Mouse (Mus musculus): ENCODE measurements around the gene Psme3. TPM values are rescaled to one million over a fixed set of nuclear protein-coding genes. Genes with fewer than 3 reads are reported as not detected.

The Psme3 gene
- total and polyA plus RNA-seq, 2 experiments from 2014 or later, result 44.7 to 52.0 TPM

DNA sequence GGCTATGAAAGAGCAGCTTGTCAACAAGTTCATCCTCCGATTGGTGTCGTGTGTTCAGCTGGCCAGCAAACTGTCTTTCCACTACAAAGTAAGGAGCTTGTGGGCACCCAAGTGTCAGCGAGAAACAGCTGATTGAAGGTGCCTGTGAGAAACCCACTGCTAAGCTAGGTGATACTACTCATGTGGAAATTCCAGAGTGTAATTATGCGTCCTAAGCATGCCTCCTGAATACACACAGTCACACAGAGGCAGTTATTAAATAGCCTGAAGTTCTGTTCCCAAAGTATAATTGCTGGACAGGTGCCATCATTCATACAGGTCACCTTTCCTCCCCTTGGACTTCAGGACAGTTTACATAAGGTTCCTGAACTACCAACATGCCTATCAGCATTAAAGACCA, 32.2 kb upstream of the Psme3 start:
- WGBS, result 54% methylated on average over 4 of the region's 4 CpGs
- no peak overlapping the region for H3K9ac ChIP-seq (replicated peaks; ENCODE audit: low read depth, low read length)

DNA sequence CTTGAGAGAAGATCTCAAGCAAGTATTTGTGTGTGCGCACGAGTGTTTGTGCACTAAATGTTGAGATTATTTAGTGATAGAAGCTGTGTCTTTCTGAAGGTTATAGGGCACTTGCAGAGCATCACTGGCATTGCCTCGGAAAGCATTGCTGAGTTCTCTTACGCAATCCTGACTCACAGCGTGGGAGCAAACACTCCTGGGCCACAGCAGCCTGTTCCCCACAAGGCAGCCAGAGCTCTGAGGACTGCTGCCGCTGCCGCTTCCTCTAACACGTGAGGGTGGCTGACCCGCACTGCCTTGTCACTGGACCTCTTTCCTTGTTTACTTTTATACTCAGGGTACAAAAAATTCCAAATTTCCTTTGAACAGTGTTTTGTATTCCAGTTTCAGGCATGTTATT, 28.7 kb upstream of the Psme3 start:
- Histone ChIP-seq H3K36me3 (replicated peaks; ENCODE audit: control insufficient read depth, insufficient read depth, low read length) (peaks cover 62% of the 10 kb centered on the region), H3K9me3 (replicated peaks; ENCODE audit: control insufficient read depth, low read length) (no peaks in the 10 kb centered on the region), H3K27me3 (ENCODE audit: control insufficient read depth, insufficient read depth, low read length) (no peaks in the 10 kb centered on the region), H3K4me3 (ENCODE audit: low read depth, low read length) (no peak overlapping the region), H3K4me2 (ENCODE audit: low read depth, low read length) (no peak overlapping the region), H3K9ac (replicated peaks; ENCODE audit: low read depth, low read length) (no peak overlapping the region), H3K27ac (ENCODE audit: low read depth) (no peak overlapping the region), H3K4me1 (ENCODE audit: control insufficient read depth, insufficient read depth) (no peaks in the 10 kb centered on the region)
- no peak for ATAC-seq (ENCODE audit: insufficient read depth, low read depth)
- DNase-seq (ENCODE audit: low spot score), result no peak
- WGBS, result 77% methylated on average over 9 of the region's 9 CpGs
- TF ChIP-seq CTCF (IDR thresholded peaks at IDR 0.05; ENCODE audit: low read depth) (no peak), EP300 (IDR thresholded peaks at IDR 0.05; ENCODE audit: low read depth) (no peak)

More for the DNA sequence above, 32.2 kb upstream of the Psme3 start:
- Histone ChIP-seq H3K4me1 (ENCODE audit: control insufficient read depth, insufficient read depth) (peaks cover 5% of the 10 kb centered on the region; the same call in 1 of the 2 replicates), H3K27me3 (ENCODE audit: control insufficient read depth, insufficient read depth, low read length) (no peaks in the 10 kb centered on the region), H3K36me3 (replicated peaks; ENCODE audit: control insufficient read depth, insufficient read depth, low read length) (peaks cover 28% of the 10 kb centered on the region), H3K9me3 (replicated peaks; ENCODE audit: control insufficient read depth, low read length) (no peaks in the 10 kb centered on the region), H3K4me3 (ENCODE audit: low read depth, low read length) (no peak overlapping the region), H3K4me2 (ENCODE audit: low read depth, low read length) (no peak overlapping the region), H3K27ac (ENCODE audit: low read depth) (no peak overlapping the region)
- no peak for TF ChIP-seq CTCF (IDR thresholded peaks at IDR 0.05; ENCODE audit: low read depth)
- TF ChIP-seq EP300 (IDR thresholded peaks at IDR 0.05; ENCODE audit: low read depth), result no peak
- ATAC-seq (ENCODE audit: insufficient read depth, low read depth) (no peak), DNase-seq (ENCODE audit: low spot score) (no peak)

DNA sequence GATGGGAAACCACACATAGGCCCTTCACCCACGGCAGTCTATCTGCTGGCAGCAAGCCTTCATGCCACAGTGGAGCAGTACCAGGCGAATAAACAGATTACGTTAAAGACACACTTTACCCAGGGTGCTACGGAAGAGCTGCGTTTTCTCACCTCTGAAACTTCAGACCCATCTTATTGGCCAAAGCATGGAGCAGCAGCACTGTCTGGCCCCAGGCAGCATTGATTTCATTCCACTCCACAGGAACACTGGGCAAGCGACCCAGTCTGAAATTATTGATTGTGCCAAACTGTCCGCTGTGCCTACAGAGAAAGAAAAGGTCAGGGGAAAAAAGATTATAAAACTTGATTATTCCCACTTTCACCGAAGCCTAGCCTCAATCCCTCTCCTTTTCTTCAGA, 24.8 kb upstream of the Psme3 start:
- ATAC-seq (ENCODE audit: insufficient read depth, low read depth) (no peak), DNase-seq (ENCODE audit: low spot score) (no peak)
- Histone ChIP-seq H3K36me3 (replicated peaks; ENCODE audit: control insufficient read depth, insufficient read depth, low read length) (peaks cover 91% of the 10 kb centered on the region), H3K4me2 (ENCODE audit: low read depth, low read length) (no peak overlapping the region), H3K27me3 (ENCODE audit: control insufficient read depth, insufficient read depth, low read length) (no peaks in the 10 kb centered on the region), H3K27ac (ENCODE audit: low read depth) (no peak overlapping the region), H3K4me1 (ENCODE audit: control insufficient read depth, insufficient read depth) (no peaks in the 10 kb centered on the region), H3K9ac (replicated peaks; ENCODE audit: low read depth, low read length) (no peak overlapping the region), H3K9me3 (replicated peaks; ENCODE audit: control insufficient read depth, low read length) (no peaks in the 10 kb centered on the region), H3K4me3 (ENCODE audit: low read depth, low read length) (no peak overlapping the region)
- TF ChIP-seq CTCF (IDR thresholded peaks at IDR 0.05; ENCODE audit: low read depth), result no peak
- no peak for TF ChIP-seq EP300 (IDR thresholded peaks at IDR 0.05; ENCODE audit: low read depth)
- 93% methylated on average over 8 of the region's 8 CpGs for WGBS

DNA sequence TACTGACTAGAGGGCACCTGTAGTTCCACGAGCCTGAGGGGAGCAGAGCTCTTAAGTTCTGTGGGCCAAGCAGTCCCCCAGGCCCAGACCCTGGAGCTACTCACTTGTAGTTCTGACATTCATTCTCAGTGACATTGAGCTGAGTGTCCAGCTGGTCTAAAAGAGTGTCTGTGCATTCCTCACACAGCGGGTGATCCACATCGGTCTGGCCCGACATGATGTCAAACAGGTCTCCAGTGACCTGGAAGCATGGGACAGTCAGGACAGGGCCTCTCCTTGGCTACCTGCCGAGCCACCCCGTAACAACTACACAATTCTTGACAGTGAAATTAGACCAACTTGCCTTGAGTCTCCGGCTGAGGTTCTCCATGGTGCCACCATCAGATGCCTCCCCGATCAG, 20.8 kb upstream of the Psme3 start:
- peaks cover 88% of the 10 kb centered on the region for H3K36me3 ChIP-seq (replicated peaks; ENCODE audit: control insufficient read depth, insufficient read depth, low read length)

DNA sequence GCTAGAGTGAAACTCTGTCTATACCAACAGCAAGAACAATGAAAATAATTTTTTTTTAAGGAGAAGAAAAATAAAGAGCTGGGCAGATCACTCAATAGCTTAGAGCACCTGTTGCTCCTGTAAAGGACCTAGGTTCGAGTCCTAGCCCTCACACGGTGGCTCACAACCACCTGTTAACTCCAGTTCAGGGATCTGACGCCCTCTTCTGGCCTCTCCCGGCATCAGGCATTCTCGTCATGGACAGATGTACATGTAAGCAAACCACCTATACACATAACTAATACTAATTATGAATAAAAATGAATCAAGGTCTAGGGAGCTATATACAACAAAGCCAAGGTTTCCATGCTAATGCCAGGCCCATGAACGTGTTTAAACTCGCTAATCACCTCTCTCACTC, 15.1 kb upstream of the Psme3 start:
- H3K27ac ChIP-seq (ENCODE audit: low read depth), result no peak overlapping the region
- H3K36me3 ChIP-seq (replicated peaks; ENCODE audit: control insufficient read depth, insufficient read depth, low read length), result peaks cover 34% of the 10 kb centered on the region
- peak overlapping the region; percentile 91 for H3K9ac ChIP-seq (replicated peaks; ENCODE audit: low read depth, low read length)
- peaks cover 11% of the 10 kb centered on the region for H3K4me1 ChIP-seq (ENCODE audit: control insufficient read depth, insufficient read depth)
- H3K4me3 ChIP-seq (ENCODE audit: low read depth, low read length), result peak overlapping the region; percentile 93
- TF ChIP-seq CTCF (IDR thresholded peaks at IDR 0.05; ENCODE audit: low read depth) (no peak), EP300 (IDR thresholded peaks at IDR 0.05; ENCODE audit: low read depth) (no peak)
- no peak for DNase-seq (ENCODE audit: low spot score)
- WGBS, result 54% methylated on average over 7 of the region's 7 CpGs
- H3K9me3 ChIP-seq (replicated peaks; ENCODE audit: control insufficient read depth, low read length), result no peaks in the 10 kb centered on the region
- no peak for ATAC-seq (ENCODE audit: insufficient read depth, low read depth)
- H3K4me2 ChIP-seq (ENCODE audit: low read depth, low read length), result peak overlapping the region; percentile 100
- no peaks in the 10 kb centered on the region for H3K27me3 ChIP-seq (ENCODE audit: control insufficient read depth, insufficient read depth, low read length)

More for the DNA sequence above, 20.8 kb upstream of the Psme3 start:
- Histone ChIP-seq H3K9ac (replicated peaks; ENCODE audit: low read depth, low read length) (no peak overlapping the region), H3K9me3 (replicated peaks; ENCODE audit: control insufficient read depth, low read length) (no peaks in the 10 kb centered on the region), H3K4me3 (ENCODE audit: low read depth, low read length) (no peak overlapping the region), H3K4me2 (ENCODE audit: low read depth, low read length) (no peak overlapping the region), H3K27ac (ENCODE audit: low read depth) (no peak overlapping the region), H3K27me3 (ENCODE audit: control insufficient read depth, insufficient read depth, low read length) (no peaks in the 10 kb centered on the region), H3K4me1 (ENCODE audit: control insufficient read depth, insufficient read depth) (no peaks in the 10 kb centered on the region; the same call in 1 of the 2 replicates)
- WGBS, result 91% methylated on average over 8 of the region's 8 CpGs
- ATAC-seq (ENCODE audit: insufficient read depth, low read depth), result no peak
- no peak for TF ChIP-seq EP300 (IDR thresholded peaks at IDR 0.05; ENCODE audit: low read depth)
- no peak for TF ChIP-seq CTCF (IDR thresholded peaks at IDR 0.05; ENCODE audit: low read depth)
- DNase-seq (ENCODE audit: low spot score), result no peak

DNA sequence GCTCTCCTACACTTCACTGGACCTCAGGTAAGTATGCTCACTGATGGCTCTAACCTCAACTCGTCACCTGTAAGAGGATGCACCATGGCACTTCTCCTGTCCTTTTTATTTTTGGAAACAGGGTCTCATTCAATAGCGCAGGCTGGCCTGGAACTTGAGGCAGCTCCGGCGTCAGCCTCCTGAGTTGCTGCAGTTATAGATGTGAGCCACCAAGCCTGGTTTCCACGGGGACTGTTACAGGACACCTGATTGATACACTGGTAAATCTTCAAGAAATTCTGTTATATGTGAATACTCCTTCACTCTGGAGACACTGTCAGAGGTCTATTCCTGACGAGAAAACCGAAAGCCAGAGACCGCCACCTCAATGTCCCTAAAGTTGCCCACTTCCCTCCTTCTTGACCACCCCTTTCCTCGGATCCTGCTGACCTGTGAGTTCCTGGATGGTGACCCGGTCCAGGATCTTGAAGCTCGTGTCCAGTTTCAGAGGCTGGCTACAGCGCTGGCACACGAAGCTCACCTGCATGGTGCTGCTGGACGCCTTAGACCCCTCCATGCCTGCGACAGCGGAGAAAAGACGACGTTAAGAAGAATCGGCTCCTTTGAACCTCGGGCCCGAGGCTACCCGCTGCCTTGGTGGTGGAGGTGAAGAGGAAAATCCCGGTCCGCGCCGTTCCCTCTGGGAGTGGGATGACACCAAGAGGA, 14.6 kb upstream of the Psme3 start:
- WGBS, result 9% methylated on average over 26 of the region's 26 CpGs
- Histone ChIP-seq H3K4me3 (ENCODE audit: low read depth, low read length) (peak overlapping the region; percentile 93), H3K27ac (ENCODE audit: low read depth) (peak overlapping the region; percentile 74), H3K4me2 (ENCODE audit: low read depth, low read length) (peak overlapping the region; percentile 100), H3K4me1 (ENCODE audit: control insufficient read depth, insufficient read depth) (peaks cover 11% of the 10 kb centered on the region), H3K9ac (replicated peaks; ENCODE audit: low read depth, low read length) (peak overlapping the region; percentile 91), H3K36me3 (replicated peaks; ENCODE audit: control insufficient read depth, insufficient read depth, low read length) (peaks cover 32% of the 10 kb centered on the region), H3K27me3 (ENCODE audit: control insufficient read depth, insufficient read depth, low read length) (no peaks in the 10 kb centered on the region), H3K9me3 (replicated peaks; ENCODE audit: control insufficient read depth, low read length) (no peaks in the 10 kb centered on the region)
- no peak for ATAC-seq (ENCODE audit: insufficient read depth, low read depth)
- DNase-seq (ENCODE audit: low spot score), result no peak
- TF ChIP-seq CTCF (IDR thresholded peaks at IDR 0.05; ENCODE audit: low read depth) (no peak), EP300 (IDR thresholded peaks at IDR 0.05; ENCODE audit: low read depth) (no peak)
